Mouse (Mus musculus) lung, postnatal 4 days (tissue): ENCODE measurements at regions not wholly inside any gene's neighbourhood (a gene's known extent, or its start where the extent isn't known, plus 50 kb on each side); places are given as distances from the start of the nearest gene placed in this dataset.

Experiments
- DNase-seq, 2 experiments: peaks; one replicate each; pipeline ENCODE4 v3.0.0; 2021

- no peak for DNase-seq
These were observed 133.3 kb downstream of the Ptger3 start for GRCm38 (mm10) chr3:157699961-157700360.

GRCm38 (mm10) chr3:157698529-157698928 is 131.8 kb downstream of the Ptger3 start:
- DNase-seq = no peak

- DNase-seq = no peak
These were observed 128.7 kb downstream of the Ptger3 start for GRCm38 (mm10) chr3:157695128-157696075.
